Mouse (Mus musculus) liver, embryonic 14.5 days (tissue): ENCODE data around the gene Tmtc4. TPM values are rescaled to one million over a fixed set of nuclear protein-coding genes. Genes with fewer than 3 reads are reported as not detected.

Source experiments
- ATAC-seq: fragments of 200-750 bp; cut with Nextera tagmentation; 2 replicates; pipeline ENCODE4 v1.8.0; 2017; ENCODE audit warnings: moderate number of reproducible peaks, mild to moderate bottlenecking, moderate library complexity; ENCODE audit not compliant: insufficient read depth
- DNase-seq, 3 experiments: peaks; one replicate each; pipeline ENCODE4 v3.0.0-alpha.2; 2012 to 2013; ENCODE audit warnings: low read depth in 3 of 3, low spot score in 3 of 3
- H3K27ac ChIP-seq: fragments of 300-500 bp; sonication (generic); 2 replicates; pipeline ENCODE4 v1.5.1; 2014; ENCODE audit warnings: moderate library complexity, mild to moderate bottlenecking, control low read depth, inconsistent platforms
- H3K27me3 ChIP-seq: fragments of 300-500 bp; sonication (generic); 2 replicates; pipeline ENCODE4 v1.6.1; 2014; ENCODE audit warnings: mild to moderate bottlenecking, low read length, moderate library complexity; ENCODE audit not compliant: control insufficient read depth, insufficient read depth
- H3K36me3 ChIP-seq: fragments of 300-500 bp; sonication (generic); replicated peaks from 2 replicates; pipeline ENCODE4 v1.6.1; 2014; ENCODE audit warnings: low read depth; ENCODE audit not compliant: control insufficient read depth, insufficient read depth
- H3K4me1 ChIP-seq, 2 experiments: fragments of 200-500 bp in 1 of 2; fragments of 300-500 bp in 1 of 2; sonication (generic) in 1 of 2; replicated peaks; 2 replicates each; pipeline ENCODE4 v1.6.1; 2012 to 2014; ENCODE audit warnings: antibody characterized with exemption in 1 of 2, inconsistent platforms in 1 of 2, low read length in 1 of 2; ENCODE audit not compliant: control insufficient read depth in 2 of 2, insufficient read depth in 2 of 2
- H3K4me2 ChIP-seq: fragments of 300-500 bp; sonication (generic); 2 replicates; pipeline ENCODE4 v1.6.1; 2014; ENCODE audit warnings: low read depth, mild to moderate bottlenecking, control low read depth, moderate library complexity
- H3K4me3 ChIP-seq, 2 experiments: fragments of 200-500 bp in 1 of 2; fragments of 300-500 bp in 1 of 2; sonication (generic) in 1 of 2; 2 replicates each; pipeline ENCODE4 v1.5.1; 2012 to 2014; ENCODE audit warnings: low read depth in 2 of 2, low read length in 2 of 2, mild to moderate bottlenecking in 2 of 2, control low read depth in 1 of 2, inconsistent platforms in 1 of 2, moderate library complexity in 1 of 2; ENCODE audit not compliant: insufficient read depth in 1 of 2
- H3K9ac ChIP-seq: fragments of 300-500 bp; sonication (generic); replicated peaks from 2 replicates; pipeline ENCODE4 v1.6.1; 2014; ENCODE audit warnings: mild to moderate bottlenecking, control low read depth, moderate library complexity
- H3K9me3 ChIP-seq: fragments of 300-500 bp; sonication (generic); 2 replicates; pipeline ENCODE4 v1.6.1; 2016; ENCODE audit warnings: low read length, mixed read lengths; ENCODE audit not compliant: control insufficient read depth
- CTCF ChIP-seq: IDR thresholded peaks from 2 replicates; pipeline ENCODE4 v1.5.1; 2016; ENCODE audit warnings: antibody characterized with exemption, low read depth, control low read depth
- EP300 ChIP-seq: IDR thresholded peaks from 2 replicates; pipeline ENCODE4 v1.6.1; 2016; ENCODE audit warnings: antibody characterized with exemption, low read depth
- WGBS: fragments of 180-500 bp; shearing (Covaris S2); extraction: QIAGEN DNeasy Blood & Tissue Kit; methylation state at CpG from one replicate; pipeline ENCODE4 v1.1.7; 2014; ENCODE audit not compliant: insufficient replicate concordance; 5-methylcytosine and 5-hydroxymethylcytosine counted together
- polyA plus RNA-seq, 2 experiments: library from polyadenylated mRNA; depleted of rRNA in 1 of 2; stranded (reverse) in 1 of 2; unstranded in 1 of 2; fragments of >200 nt; fragmentation: Nextera tagmentation in 1 of 2; extraction: Ambion mirVana in 1 of 2; gene quantifications; 2 replicates each; pipeline versions ENCODE4 v1.2.1 to v1.2.3; 2012 to 2014

Gene Tmtc4
- polyA plus RNA-seq, 2 experiments = 1.4 to 2.3 TPM

GRCm38 (mm10) chr14:122997465-122997864, 13.6 kb upstream of the Tmtc4 start:
- H3K36me3 ChIP-seq = no peaks in the 10 kb centered on the region
- DNase-seq (no peak), ATAC-seq (no peak)
- no peak overlapping the region for H3K4me3 ChIP-seq
- H3K27ac ChIP-seq = no peak overlapping the region
- no peak for TF ChIP-seq CTCF
- TF ChIP-seq EP300 = no peak
- H3K4me1 ChIP-seq = no peaks in the 10 kb centered on the region
- no peaks in the 10 kb centered on the region for H3K9me3 ChIP-seq
- WGBS = 40% methylated on average over 1 of the region's 1 CpGs
- no peak overlapping the region for H3K9ac ChIP-seq
- no peaks in the 10 kb centered on the region for H3K27me3 ChIP-seq
- H3K4me2 ChIP-seq = no peak overlapping the region

- H3K27me3 ChIP-seq = no peaks in the 10 kb centered on the region
- no peak for DNase-seq
- TF ChIP-seq EP300 = no peak
- no peak for TF ChIP-seq CTCF
- no peak overlapping the region for H3K27ac ChIP-seq
- H3K36me3 ChIP-seq = no peaks in the 10 kb centered on the region
- no peaks in the 10 kb centered on the region for H3K9me3 ChIP-seq
- 47% methylated on average over 2 of the region's 2 CpGs for WGBS
- H3K4me3 ChIP-seq = no peak overlapping the region
- H3K4me1 ChIP-seq = no peaks in the 10 kb centered on the region
- ATAC-seq = 0 out of 2 replicates have a peak, but pooled peaks have one; percentile 24
- no peak overlapping the region for H3K4me2 ChIP-seq
- no peak overlapping the region for H3K9ac ChIP-seq
These were observed 10.1 kb upstream of the Tmtc4 start for GRCm38 (mm10) chr14:122993935-122994334.

GRCm38 (mm10) chr14:122992937-122993336, 9.1 kb upstream of the Tmtc4 start:
- no peak overlapping the region for H3K4me3 ChIP-seq
- DNase-seq = no peak
- H3K27ac ChIP-seq = no peak overlapping the region
- H3K9ac ChIP-seq = no peak overlapping the region
- TF ChIP-seq CTCF = no peak
- TF ChIP-seq EP300 = no peak
- no peak overlapping the region for H3K4me2 ChIP-seq
- no peaks in the 10 kb centered on the region for H3K9me3 ChIP-seq
- H3K27me3 ChIP-seq = no peaks in the 10 kb centered on the region
- H3K4me1 ChIP-seq = no peaks in the 10 kb centered on the region
- WGBS = 57% methylated on average over 6 of the region's 6 CpGs
- ATAC-seq = peak; percentile 24; the same call in 1 of the 2 replicates
- H3K36me3 ChIP-seq = no peaks in the 10 kb centered on the region

- H3K4me1 ChIP-seq = no peaks in the 10 kb centered on the region
- no peak overlapping the region for H3K9ac ChIP-seq
- no peaks in the 10 kb centered on the region for H3K9me3 ChIP-seq
- H3K36me3 ChIP-seq = no peaks in the 10 kb centered on the region
- no peak overlapping the region for H3K4me2 ChIP-seq
- TF ChIP-seq EP300 = no peak
- no peak for TF ChIP-seq CTCF
- ATAC-seq = no peak
- H3K4me3 ChIP-seq = no peak overlapping the region
- DNase-seq = no peak
- 39% methylated on average over 4 of the region's 4 CpGs for WGBS
- H3K27me3 ChIP-seq = no peaks in the 10 kb centered on the region
- H3K27ac ChIP-seq = no peak overlapping the region
These were observed 6.8 kb upstream of the Tmtc4 start for GRCm38 (mm10) chr14:122990521-122991052.

- peaks cover 2% of the 10 kb centered on the region; the same call in 1 of the 2 replicates for H3K27me3 ChIP-seq
- no peak overlapping the region for H3K9ac ChIP-seq
- WGBS = 32% methylated on average over 2 of the region's 2 CpGs
- no peak overlapping the region for H3K4me2 ChIP-seq
- no peaks in the 10 kb centered on the region for H3K36me3 ChIP-seq
- DNase-seq (no peak), ATAC-seq (no peak)
- H3K9me3 ChIP-seq = no peaks in the 10 kb centered on the region
- no peak overlapping the region for H3K27ac ChIP-seq
- H3K4me3 ChIP-seq = no peak overlapping the region
- TF ChIP-seq CTCF = no peak
- no peak for TF ChIP-seq EP300
- H3K4me1 ChIP-seq = peaks cover 0 to 7% of the 10 kb centered on the region in 2 experiments; a peak in 3 of 4 replicates
These were observed 2.6 kb upstream of the Tmtc4 start for GRCm38 (mm10) chr14:122986404-122986803.
